In genomic region chr2:170141481-170141880, GRCm38 (mm10) we compare ENCODE assay signal across 29 mouse cellular contexts.
"Had no signal": no experiment of that assay in that cellular context is flagged by ENCODE, and none has a peak within 500 bp of the region (broad histone marks: within the 10 kb centered on the region; RNA-seq: fewer than 3 reads in every experiment).

No protein-coding gene starts in this region.

- H3K27ac ChIP-seq: limb, embryonic 10.5 days; limb, embryonic 12.5 days; limb, embryonic 13.5 days; limb, embryonic 15.5 days; liver, embryonic 12.5 days; liver, embryonic 13.5 days; liver, embryonic 14.5 days; liver, embryonic 15.5 days; lung, embryonic 15.5 days; macrophage; midbrain, embryonic 10.5 days; midbrain, embryonic 12.5 days; midbrain, embryonic 13.5 days; midbrain, embryonic 15.5 days had no signal

- H3K27me3 ChIP-seq: limb, embryonic 12.5 days; limb, embryonic 13.5 days; limb, embryonic 15.5 days; liver, embryonic 12.5 days; liver, embryonic 13.5 days; liver, embryonic 15.5 days; lung, embryonic 15.5 days; megakaryocyte, embryonic 14.5 days; midbrain, embryonic 13.5 days; midbrain, embryonic 15.5 days had no signal

- H3K4me3 ChIP-seq: limb, embryonic 10.5 days; limb, embryonic 12.5 days; limb, embryonic 13.5 days; limb, embryonic 15.5 days; liver, embryonic 12.5 days; liver, embryonic 13.5 days; liver, embryonic 15.5 days; lung, embryonic 15.5 days; megakaryocyte, embryonic 14.5 days; midbrain, embryonic 10.5 days; midbrain, embryonic 12.5 days; midbrain, embryonic 13.5 days; midbrain, embryonic 15.5 days; myocyte had no signal

- H3K4me2 ChIP-seq: limb, embryonic 12.5 days; limb, embryonic 13.5 days; limb, embryonic 15.5 days; liver, embryonic 11.5 days; liver, embryonic 12.5 days; liver, embryonic 13.5 days; liver, embryonic 15.5 days; lung, embryonic 14.5 days; lung, embryonic 15.5 days; midbrain, embryonic 11.5 days; midbrain, embryonic 12.5 days; midbrain, embryonic 13.5 days; midbrain, embryonic 15.5 days had no signal

- H3K9me3 ChIP-seq: limb, embryonic 10.5 days; limb, embryonic 12.5 days; limb, embryonic 13.5 days; limb, embryonic 15.5 days; liver, embryonic 12.5 days; liver, embryonic 13.5 days; liver, embryonic 15.5 days; lung, embryonic 15.5 days; megakaryocyte, embryonic 14.5 days; midbrain, embryonic 10.5 days; midbrain, embryonic 12.5 days; midbrain, embryonic 13.5 days; midbrain, embryonic 15.5 days had no signal

- H3K4me1 ChIP-seq: midbrain, embryonic 12.5 days; midbrain, embryonic 15.5 days had no signal

- DNase-seq: left cerebral cortex, postnatal 4 days; liver; liver, embryonic 13.5 days; liver, postnatal 0 days; lung, adult 18-20 months; lung, adult 2 months; lung, embryonic 14.5 days; lung, postnatal 10 days; lung, postnatal 14 days; lung, postnatal 36 days; lung, postnatal 4 days; midbrain, embryonic 14.5 days had no signal

- H3K9ac ChIP-seq: limb, embryonic 12.5 days; limb, embryonic 13.5 days; limb, embryonic 15.5 days; liver, embryonic 12.5 days; liver, embryonic 13.5 days; liver, embryonic 14.5 days; liver, embryonic 15.5 days; liver, postnatal 0 days; lung, embryonic 14.5 days; lung, embryonic 15.5 days; midbrain, embryonic 12.5 days; midbrain, embryonic 13.5 days; midbrain, embryonic 15.5 days had no signal

- H3K36me3 ChIP-seq: limb, embryonic 10.5 days; limb, embryonic 12.5 days; limb, embryonic 13.5 days; limb, embryonic 15.5 days; lung, embryonic 15.5 days; midbrain, embryonic 10.5 days; midbrain, embryonic 12.5 days; midbrain, embryonic 13.5 days; midbrain, embryonic 15.5 days had no signal
